15 mouse cellular contexts compared by ENCODE assay signal in genomic region chr15:77354496-77354847, GRCm38 (mm10). TPM values are rescaled to one million over a fixed set of nuclear protein-coding genes. Genes with fewer than 3 reads are reported as not detected.
DNase-seq lines count a peak whose midpoint lies in the region; ATAC-seq and TF ChIP-seq lines count a peak whose summit lies in the region.
"Had no signal": no experiment of that assay in that cellular context is flagged by ENCODE, and none has a peak within 500 bp of the region (broad histone marks: within the 10 kb centered on the region; RNA-seq: fewer than 3 reads in every experiment).

No protein-coding gene starts in this region.

- no peak for ATAC-seq in heart, embryonic 11.5 days (replicated peaks; ENCODE audit: insufficient number of reproducible peaks, low FRiP score, low TSS enrichment)
- ATAC-seq in midbrain, embryonic 11.5 days (ENCODE audit: low FRiP score), result no peak
- no peak for ATAC-seq in midbrain, postnatal 0 days (ENCODE audit: low FRiP score)
- ATAC-seq in hindbrain, embryonic 16.5 days, result no peak
- ATAC-seq: intestine, postnatal 0 days; Patski had no signal

- H3K9me3 ChIP-seq in heart, embryonic 11.5 days (replicated peaks; ENCODE audit: control insufficient read depth, low read length), result no peaks in the 10 kb centered on the region
- no peaks in the 10 kb centered on the region for H3K9me3 ChIP-seq in midbrain, embryonic 11.5 days (ENCODE audit: control insufficient read depth, low read length)
- no peaks in the 10 kb centered on the region for H3K9me3 ChIP-seq in midbrain, postnatal 0 days (ENCODE audit: low read length)
- no peaks in the 10 kb centered on the region for H3K9me3 ChIP-seq in hindbrain, embryonic 16.5 days (ENCODE audit: control insufficient read depth, low read length)
- H3K9me3 ChIP-seq: liver, embryonic 15.5 days had no signal

- intact Hi-C loops in heart, postnatal 14 days (cut with DNase I), result no loop called here

- peak overlapping the region; percentile 68 for H3K27ac ChIP-seq in heart, embryonic 11.5 days (ENCODE audit: low read depth, low read length)
- H3K27ac ChIP-seq in midbrain, embryonic 11.5 days (ENCODE audit: low read depth, low read length), result peak overlapping the region; percentile 48
- H3K27ac ChIP-seq in midbrain, postnatal 0 days (ENCODE audit: low read depth, low read length), result no peak overlapping the region
- H3K27ac ChIP-seq in hindbrain, embryonic 16.5 days (ENCODE audit: low read depth, low read length), result peak overlapping the region; percentile 52
- H3K27ac ChIP-seq: liver, embryonic 15.5 days had no signal

- DNase-seq in heart, postnatal 14 days, result no peak
- DNase-seq in midbrain, embryonic 11.5 days (ENCODE audit: low spot score, missing footprints), result peak; percentile 76
- DNase-seq in midbrain, postnatal 0 days (ENCODE audit: low spot score), result no peak
- no peak for DNase-seq in thymus, adult 18-20 months
- no peak for DNase-seq in layer of hippocampus, postnatal 14 days (ENCODE audit: low spot score in 2 of 2)
- DNase-seq: adrenal gland, adult 8-10 months; thymus, postnatal 25 days had no signal

- no peak overlapping the region for H3K4me2 ChIP-seq in heart, embryonic 11.5 days
- H3K4me2 ChIP-seq in midbrain, embryonic 11.5 days, result no peak overlapping the region
- no peak overlapping the region for H3K4me2 ChIP-seq in midbrain, postnatal 0 days (ENCODE audit: low read depth, low read length, poor library complexity, severe bottlenecking)
- no peak overlapping the region for H3K4me2 ChIP-seq in hindbrain, embryonic 16.5 days (ENCODE audit: low read length)
- H3K4me2 ChIP-seq: liver, embryonic 15.5 days had no signal

- no peak for TF ChIP-seq CTCF in midbrain, postnatal 0 days (IDR thresholded peaks at IDR 0.05)

- no peaks in the 10 kb centered on the region for H3K36me3 ChIP-seq in heart, embryonic 11.5 days (ENCODE audit: control insufficient read depth, insufficient read depth, low read length)
- H3K36me3 ChIP-seq in midbrain, embryonic 11.5 days (ENCODE audit: control insufficient read depth, insufficient read depth, low read length), result no peaks in the 10 kb centered on the region
- H3K36me3 ChIP-seq in midbrain, postnatal 0 days (ENCODE audit: insufficient read depth, low read length), result no peaks in the 10 kb centered on the region
- no peaks in the 10 kb centered on the region for H3K36me3 ChIP-seq in hindbrain, embryonic 16.5 days (ENCODE audit: control insufficient read depth, insufficient read depth, low read length)
- H3K36me3 ChIP-seq: liver, embryonic 15.5 days had no signal

- H3K9ac ChIP-seq in heart, embryonic 11.5 days (ENCODE audit: low read depth, low read length), result 0 out of 2 replicates have a peak overlapping the region, but pooled peaks have one; percentile 22
- no peak overlapping the region for H3K9ac ChIP-seq in midbrain, embryonic 11.5 days (ENCODE audit: low read length)
- H3K9ac ChIP-seq in midbrain, postnatal 0 days (replicated peaks; ENCODE audit: low read length, poor library complexity, severe bottlenecking), result no peak overlapping the region
- no peak overlapping the region; the same call in 1 of the 2 replicates for H3K9ac ChIP-seq in hindbrain, embryonic 16.5 days (ENCODE audit: low read depth, low read length)
- H3K9ac ChIP-seq: liver, embryonic 15.5 days had no signal

- peaks cover 32% of the 10 kb centered on the region for H3K4me1 ChIP-seq in heart, embryonic 11.5 days (ENCODE audit: control insufficient read depth, insufficient read depth, low read length)
- H3K4me1 ChIP-seq in midbrain, embryonic 11.5 days (ENCODE audit: control insufficient read depth, insufficient read depth, low read length), result peaks cover 35% of the 10 kb centered on the region
- H3K4me1 ChIP-seq in midbrain, postnatal 0 days (ENCODE audit: insufficient read depth, low read length), result 0 out of 2 replicates have a peak, but pooled peaks cover 12% of the 10 kb centered on the region
- peaks cover 30% of the 10 kb centered on the region for H3K4me1 ChIP-seq in hindbrain, embryonic 16.5 days (ENCODE audit: control insufficient read depth, insufficient read depth, low read depth, low read length)

- WGBS in heart, embryonic 11.5 days (ENCODE audit: insufficient replicate concordance), result 46% methylated on average over 4 of the region's 4 CpGs
- 65% methylated on average over 4 of the region's 4 CpGs for WGBS in midbrain, embryonic 11.5 days
- WGBS in midbrain, postnatal 0 days, result 68% methylated on average over 4 of the region's 4 CpGs
- 39% methylated on average over 4 of the region's 4 CpGs for WGBS in hindbrain, embryonic 16.5 days

- H3K27me3 ChIP-seq in heart, embryonic 11.5 days (ENCODE audit: control insufficient read depth, insufficient read depth, low read length), result no peaks in the 10 kb centered on the region
- no peaks in the 10 kb centered on the region for H3K27me3 ChIP-seq in midbrain, embryonic 11.5 days (ENCODE audit: control insufficient read depth, insufficient read depth, low read length)
- H3K27me3 ChIP-seq in midbrain, postnatal 0 days (ENCODE audit: insufficient read depth, low read length), result no peaks in the 10 kb centered on the region
- no peaks in the 10 kb centered on the region for H3K27me3 ChIP-seq in hindbrain, embryonic 16.5 days (replicated peaks; ENCODE audit: control insufficient read depth, insufficient read depth, low read length)

- no peak overlapping the region for H3K4me3 ChIP-seq in heart, embryonic 11.5 days (ENCODE audit: low read depth, low read length)
- no peak overlapping the region for H3K4me3 ChIP-seq in midbrain, embryonic 11.5 days (ENCODE audit: low read depth, low read length)
- H3K4me3 ChIP-seq in midbrain, postnatal 0 days (ENCODE audit: low read depth, low read length), result no peak overlapping the region
- H3K4me3 ChIP-seq in hindbrain, embryonic 16.5 days (ENCODE audit: low read length), result no peak overlapping the region
- H3K4me3 ChIP-seq: liver, embryonic 15.5 days had no signal

RNA-seq across cellular contexts. Expression of gene Apol7a, which starts 44.4 kb away (rescaled TPM):
- polyA plus RNA-seq in heart, embryonic 11.5 days (2014; fragmentation: Nextera tagmentation; extraction: Ambion mirVana), result 0.13 TPM in 1 of 2 replicates, not detected in the other
- total RNA-seq in heart, postnatal 14 days (2021), result under 1 TPM in 1 of 2 experiments, not detected in 1; 0.17 TPM
- not detected in 2 replicates for polyA plus RNA-seq in midbrain, embryonic 11.5 days (2014; fragmentation: Nextera tagmentation; extraction: Ambion mirVana)
- not detected in 2 replicates for total RNA-seq in midbrain, postnatal 0 days (2014; rRNA removed)
- polyA plus RNA-seq in midbrain, postnatal 0 days (2015; fragmentation: Nextera tagmentation; extraction: Ambion mirVana), result not detected in 2 replicates
- not detected in 2 replicates for polyA plus RNA-seq in hindbrain, embryonic 16.5 days (2015; fragmentation: Nextera tagmentation; extraction: Ambion mirVana)
- total RNA-seq in layer of hippocampus, postnatal 14 days (2021), result not detected
- total RNA-seq: left cerebral cortex, postnatal 4 days had no signal
- polyA plus RNA-seq: embryonic facial prominence, embryonic 11.5 days; Patski had no signal

RNA-seq across cellular contexts. Expression of gene Rbfox2, which starts 47.7 kb away (rescaled TPM):
- polyA plus RNA-seq in heart, embryonic 11.5 days (2014; fragmentation: Nextera tagmentation; extraction: Ambion mirVana), result 81.1 and 81.5 TPM in 2 replicates
- total RNA-seq in heart, postnatal 14 days (2021), result 100 to 1,000 TPM; 112 to 118 TPM
- 73.2 and 79.9 TPM in 2 replicates for polyA plus RNA-seq in midbrain, embryonic 11.5 days (2014; fragmentation: Nextera tagmentation; extraction: Ambion mirVana)
- total RNA-seq in midbrain, postnatal 0 days (2014; rRNA removed), result 360 and 399 TPM in 2 replicates
- 96.4 and 96.6 TPM in 2 replicates for polyA plus RNA-seq in midbrain, postnatal 0 days (2015; fragmentation: Nextera tagmentation; extraction: Ambion mirVana)
- 122 and 140 TPM in 2 replicates for polyA plus RNA-seq in hindbrain, embryonic 16.5 days (2015; fragmentation: Nextera tagmentation; extraction: Ambion mirVana)
- total RNA-seq in layer of hippocampus, postnatal 14 days (2021), result 100 to 1,000 TPM; 228 to 234 TPM

RNA-seq across cellular contexts. Expression of gene Apol9a, which starts 56.5 kb away (rescaled TPM):
- 0.23 and 0.52 TPM in 2 replicates for polyA plus RNA-seq in heart, embryonic 11.5 days (2014; fragmentation: Nextera tagmentation; extraction: Ambion mirVana)
- under 1 TPM in 1 of 2 experiments, not detected in 1; 0.29 TPM for total RNA-seq in heart, postnatal 14 days (2021)
- not detected in 2 replicates for polyA plus RNA-seq in midbrain, embryonic 11.5 days (2014; fragmentation: Nextera tagmentation; extraction: Ambion mirVana)
- total RNA-seq in midbrain, postnatal 0 days (2014; rRNA removed), result 0.16 and 0.42 TPM in 2 replicates
- 0.39 and 0.80 TPM in 2 replicates for polyA plus RNA-seq in midbrain, postnatal 0 days (2015; fragmentation: Nextera tagmentation; extraction: Ambion mirVana)
- polyA plus RNA-seq in hindbrain, embryonic 16.5 days (2015; fragmentation: Nextera tagmentation; extraction: Ambion mirVana), result 0.24 and 0.46 TPM in 2 replicates
- total RNA-seq in layer of hippocampus, postnatal 14 days (2021), result not detected
- polyA plus RNA-seq: embryonic facial prominence, embryonic 11.5 days; stomach, embryonic 14.5 days had no signal
